Mouse (Mus musculus): ENCODE measurements around the gene Sash1.

Gene Sash1

DNA sequence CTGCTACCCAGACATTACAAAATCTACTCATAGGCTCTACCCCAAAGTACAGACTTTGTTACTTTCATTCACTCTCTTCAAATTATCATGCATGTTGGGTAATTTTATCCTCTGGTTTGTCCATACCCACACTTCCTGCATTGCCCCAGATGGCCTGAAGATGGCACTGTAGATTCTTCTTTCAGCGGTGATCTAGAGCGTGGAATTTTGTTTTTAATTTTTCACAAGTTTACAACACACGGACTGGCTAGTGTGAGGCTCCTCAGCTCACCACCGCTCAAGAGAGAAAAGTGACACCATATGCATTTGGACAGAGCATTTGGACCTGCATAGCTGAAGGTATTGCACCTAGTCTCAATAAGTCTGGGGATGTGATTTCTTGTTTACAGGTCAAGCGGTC lies 93.5 kb downstream of the Sash1 start:
- DNase-seq (ENCODE audit: low read depth) = peak; percentile 36

GRCm38 (mm10) chr10:8789096-8789495 lies 96.8 kb downstream of the Sash1 start:
- DNase-seq (ENCODE audit: low read depth) = no peak

GRCm38 (mm10) chr10:8787221-8787620 lies 98.6 kb downstream of the Sash1 start:
- no peak for DNase-seq (ENCODE audit: low read depth)

GRCm38 (mm10) chr10:8785451-8786145 lies 100.3 kb downstream of the Sash1 start:
- DNase-seq (ENCODE audit: low read depth) = no peak

GRCm38 (mm10) chr10:8781876-8782372 lies 103.9 kb downstream of the Sash1 start:
- no peak for DNase-seq (ENCODE audit: low read depth)

- no peak for DNase-seq (ENCODE audit: low read depth)
Measured at GRCm38 (mm10) chr10:8779842-8780241, 106.0 kb downstream of the Sash1 start.

- DNase-seq (ENCODE audit: low read depth) = no peak
Measured at GRCm38 (mm10) chr10:8778845-8779244, 107.0 kb downstream of the Sash1 start.

GRCm38 (mm10) chr10:8777552-8778253 lies 108.2 kb downstream of the Sash1 start:
- no peak for DNase-seq (ENCODE audit: low read depth)

DNA sequence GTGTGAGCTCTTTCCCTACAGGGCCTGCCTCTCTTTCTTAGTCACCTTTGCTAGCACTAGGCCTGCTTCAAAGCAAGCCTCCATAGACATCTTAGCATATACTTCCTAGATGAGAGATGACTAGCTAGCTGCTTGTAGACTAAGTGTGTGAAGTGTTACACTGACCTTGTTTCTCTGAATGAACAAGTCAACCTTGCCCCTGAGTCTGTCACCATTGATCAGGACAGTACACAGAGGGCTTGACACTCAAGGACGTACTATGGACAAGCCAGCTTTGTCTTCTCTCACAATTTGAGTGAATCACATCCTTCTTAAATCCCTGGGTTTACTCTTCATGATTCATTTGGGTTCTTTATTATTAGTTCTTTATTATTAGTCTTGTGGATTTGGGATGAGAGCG lies 109.1 kb downstream of the Sash1 start:
- DNase-seq (ENCODE audit: low read depth) = no peak

- DNase-seq (ENCODE audit: low read depth) = no peak
Measured at GRCm38 (mm10) chr10:8775794-8776193, 110.1 kb downstream of the Sash1 start.

DNA sequence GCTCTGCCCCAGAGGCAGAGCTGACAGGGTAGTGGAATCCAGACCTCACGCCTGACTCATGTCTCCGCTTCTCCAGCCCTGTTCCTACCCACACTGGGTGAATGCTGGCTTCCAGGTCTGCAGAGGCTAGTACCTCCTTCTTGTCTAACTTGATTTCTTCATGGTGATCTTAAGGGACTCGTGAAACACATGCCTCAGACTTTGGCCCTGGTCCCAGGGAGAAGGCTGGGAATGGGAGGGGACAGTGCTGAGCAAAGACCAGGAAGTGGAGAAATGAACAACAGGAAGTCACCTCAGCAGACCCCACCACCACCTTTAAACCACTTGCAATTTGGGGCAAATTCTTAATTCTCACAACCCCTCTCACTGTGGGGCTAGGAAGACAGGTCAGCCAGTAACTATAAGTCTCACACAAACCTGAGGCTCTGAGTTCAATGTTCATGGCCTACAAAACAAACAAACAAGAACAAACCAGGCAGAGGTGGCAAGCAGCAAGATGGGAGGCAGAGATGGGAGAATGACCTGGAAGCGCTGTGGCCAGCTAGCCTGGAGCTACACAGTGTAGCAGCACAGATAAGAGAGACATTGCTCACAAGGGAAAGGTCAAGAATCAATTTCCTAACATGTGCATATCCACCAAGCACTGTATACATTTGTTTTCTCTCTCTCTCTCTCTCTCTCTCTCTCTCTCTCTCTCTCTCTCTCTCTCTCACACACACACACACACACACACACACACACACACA lies 113.2 kb downstream of the Sash1 start:
- DNase-seq (ENCODE audit: low read depth) = no peak

DNA sequence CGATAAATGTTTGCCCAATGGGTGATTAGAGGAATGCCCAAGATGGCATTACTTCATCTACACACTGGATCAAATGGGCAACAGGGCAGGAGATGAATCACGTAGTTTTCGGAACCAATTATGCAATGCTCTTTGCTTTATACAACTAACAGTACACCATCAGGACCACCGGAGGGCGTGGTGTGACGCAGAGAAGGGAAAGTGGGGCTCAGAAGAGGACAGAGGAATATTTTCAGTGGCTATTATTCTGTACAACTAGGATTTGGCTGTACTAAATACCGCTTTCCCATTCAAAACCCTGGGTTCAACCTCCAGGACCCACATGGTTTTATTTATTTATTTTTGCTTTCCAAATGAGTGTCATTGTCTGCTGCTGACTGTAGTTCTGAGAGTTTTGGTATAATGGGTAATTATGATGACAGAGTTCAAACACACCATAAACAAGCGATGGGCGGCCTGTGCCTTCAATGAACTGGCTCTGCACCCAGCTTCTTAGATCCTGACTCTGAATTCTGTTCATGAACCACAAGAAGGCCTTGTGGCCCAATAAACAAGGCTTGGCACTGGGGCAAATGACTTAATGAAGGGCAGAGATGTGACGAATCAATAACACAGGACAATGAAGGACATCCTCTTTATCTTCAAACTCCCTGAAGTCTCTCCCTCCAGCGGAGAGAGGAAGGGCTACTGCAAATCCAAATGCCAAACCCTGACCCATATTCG lies 114.8 kb downstream of the Sash1 start:
- DNase-seq (ENCODE audit: low read depth) = no peak

GRCm38 (mm10) chr10:8768654-8769053 lies 117.2 kb downstream of the Sash1 start:
- no peak for DNase-seq (ENCODE audit: low read depth)

- no peak for DNase-seq (ENCODE audit: low read depth)
Measured at GRCm38 (mm10) chr10:8767381-8767780, 118.5 kb downstream of the Sash1 start.

DNA sequence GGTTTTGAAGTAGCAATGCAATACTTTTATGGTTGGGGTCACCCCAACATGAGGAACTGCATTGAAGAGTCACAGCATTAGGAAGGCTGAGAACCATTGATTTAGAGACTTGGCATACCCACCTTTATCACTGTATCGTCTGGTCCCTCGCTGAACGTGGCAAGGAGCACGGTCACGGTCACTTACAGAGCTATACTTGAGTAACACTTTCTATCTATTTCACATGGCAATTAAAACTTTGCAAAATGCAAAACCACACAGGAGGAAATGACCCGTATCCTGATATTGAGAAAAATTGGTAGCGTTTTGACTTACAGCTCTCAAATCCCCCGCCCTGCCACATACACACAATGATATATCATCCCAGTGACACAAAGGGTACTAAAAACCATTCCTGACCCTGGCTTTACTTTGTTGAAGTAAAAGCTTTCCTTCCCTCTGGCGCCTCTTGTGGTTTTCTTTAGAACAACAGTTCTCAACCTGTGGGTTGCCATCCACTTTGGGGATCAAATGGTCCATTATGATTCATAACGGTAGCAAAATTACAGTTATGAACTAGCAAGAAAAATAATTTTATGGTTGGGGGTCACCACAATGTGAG lies 119.8 kb downstream of the Sash1 start:
- DNase-seq (ENCODE audit: low read depth) = peak; percentile 36

- no peak for DNase-seq (ENCODE audit: low read depth)
Measured at GRCm38 (mm10) chr10:8762771-8763170, 123.1 kb downstream of the Sash1 start.

- DNase-seq (ENCODE audit: low read depth) = no peak
Measured at GRCm38 (mm10) chr10:8762209-8762701, 123.6 kb downstream of the Sash1 start.

- no peak for DNase-seq (ENCODE audit: low read depth)
Measured at GRCm38 (mm10) chr10:8761656-8762055, 124.2 kb downstream of the Sash1 start.

DNA sequence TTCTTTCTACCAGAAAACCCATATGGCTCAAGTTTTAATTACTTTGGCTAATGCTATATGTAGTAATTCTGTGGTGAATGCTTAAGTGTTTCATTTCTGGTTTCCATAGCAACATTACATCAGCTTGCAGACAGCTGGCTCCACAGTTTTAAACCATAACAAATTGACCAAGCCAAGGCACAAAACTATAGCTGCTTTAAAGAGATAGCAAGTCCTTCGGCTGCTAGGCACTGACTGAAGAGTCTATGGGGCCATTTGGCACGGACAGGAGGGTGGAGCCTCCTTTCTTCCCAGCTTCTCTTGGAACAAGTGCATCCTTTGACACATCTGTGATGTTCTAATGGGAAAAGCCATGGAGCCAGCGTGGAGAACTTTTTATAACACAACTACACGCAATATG lies 125.3 kb downstream of the Sash1 start:
- no peak for DNase-seq (ENCODE audit: low read depth)

- peak; percentile 40 for DNase-seq (ENCODE audit: low read depth)
Measured at GRCm38 (mm10) chr10:8759228-8759627, 126.6 kb downstream of the Sash1 start.

DNA sequence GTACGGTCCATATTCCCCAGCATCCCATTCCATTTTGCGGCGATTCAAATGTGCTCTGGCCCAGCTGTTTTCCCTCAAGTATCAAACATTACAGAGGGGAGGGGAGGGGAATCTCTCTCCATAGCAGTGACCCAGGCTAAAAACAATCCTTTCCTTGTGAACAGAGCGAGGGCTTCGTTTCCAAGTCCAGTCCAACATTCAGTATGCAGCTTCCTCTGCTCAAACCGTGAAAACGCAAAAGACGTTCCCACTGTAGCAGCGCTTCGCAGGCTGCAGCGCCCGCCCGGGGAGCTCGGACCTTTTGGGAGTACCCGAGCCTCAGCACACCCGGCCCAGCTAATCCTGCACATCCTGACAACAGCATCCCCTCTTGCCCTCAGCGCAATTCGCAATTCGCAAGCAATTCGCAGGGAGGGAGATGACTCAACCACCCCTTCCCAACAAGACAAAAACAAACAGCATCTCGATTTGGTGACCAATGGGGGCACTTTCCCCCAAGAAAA lies 128.4 kb downstream of the Sash1 start:
- DNase-seq (ENCODE audit: low read depth) = no peak

Measured in c-Kit-positive CD71-negative TER-119-negative erythroid progenitor cells, embryonic 14.5 days (primary cell).